Mouse (Mus musculus): ENCODE measurements around the gene Sf1.

- TF ChIP-seq POLR2A (IDR thresholded peaks at IDR 0.05; ENCODE audit: borderline replicate concordance, extremely low read depth, low read depth, low read length) (no peak), CTCF (IDR thresholded peaks at IDR 0.05; ENCODE audit: insufficient read depth, low read length) (no peak)
Measured at GRCm38 (mm10) chr19:6407816-6408510, 44.5 kb downstream of the Sf1 start.

Data from lung, adult 2 months (tissue).